Mouse (Mus musculus): ENCODE measurements around the gene Folh1.

DNA sequence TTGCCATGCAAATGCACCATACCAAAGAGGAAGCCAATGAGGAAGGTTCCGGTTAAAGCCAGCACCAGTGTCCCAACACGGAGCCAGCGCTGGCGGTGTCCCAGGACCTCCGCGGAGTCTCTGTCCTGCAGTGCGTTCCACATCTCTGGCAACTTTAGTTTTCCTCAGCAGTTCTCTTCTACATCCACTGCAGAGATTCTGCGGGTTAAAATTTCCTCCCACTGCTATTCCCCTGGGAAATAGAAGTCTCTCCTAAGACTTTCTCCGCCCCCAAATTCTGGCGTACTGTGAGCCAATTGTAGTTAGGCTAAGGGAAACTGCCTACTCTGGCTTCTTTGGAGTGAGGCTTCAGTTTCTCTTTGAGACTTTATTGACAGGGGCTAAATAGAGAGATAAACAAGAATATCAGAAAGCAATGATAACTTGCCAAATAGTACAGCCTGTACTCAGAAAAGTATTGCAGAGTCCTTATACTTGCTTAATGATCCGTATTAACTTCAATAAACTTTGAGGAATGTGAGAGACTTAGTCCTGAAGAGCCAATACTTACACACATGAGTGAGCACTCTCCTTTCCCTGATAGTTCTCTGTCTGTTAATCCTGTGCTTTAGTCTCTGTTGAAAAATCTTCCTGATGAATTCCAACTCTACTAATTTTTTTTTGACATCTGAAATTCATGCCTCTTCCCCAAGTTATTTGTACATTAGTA lies at the start of gene Folh1:
- TF ChIP-seq CTCF (IDR thresholded peaks at IDR 0.05; ENCODE audit: borderline replicate concordance, insufficient read depth, low read length), result no peak
- no peak for TF ChIP-seq POLR2A (IDR thresholded peaks at IDR 0.05; ENCODE audit: low read depth, low read length)

Measured in embryonic fibroblast, embryonic 13.5 days (primary cell).